Mouse (Mus musculus) liver, embryonic 14.5 days (tissue): ENCODE data around the gene Fam49a. TPM values are rescaled to one million over a fixed set of nuclear protein-coding genes. Genes with fewer than 3 reads are reported as not detected.

ENCODE experiments used
- ATAC-seq: fragments of 200-750 bp; cut with Nextera tagmentation; 2 replicates; pipeline ENCODE4 v1.8.0; 2017; ENCODE audit warnings: moderate number of reproducible peaks, mild to moderate bottlenecking, moderate library complexity; ENCODE audit not compliant: insufficient read depth
- DNase-seq, 3 experiments: peaks; one replicate each; pipeline ENCODE4 v3.0.0-alpha.2; 2012 to 2013; ENCODE audit warnings: low read depth in 3 of 3, low spot score in 3 of 3
- H3K27ac ChIP-seq: fragments of 300-500 bp; sonication (generic); 2 replicates; pipeline ENCODE4 v1.5.1; 2014; ENCODE audit warnings: moderate library complexity, mild to moderate bottlenecking, control low read depth, inconsistent platforms
- H3K27me3 ChIP-seq: fragments of 300-500 bp; sonication (generic); 2 replicates; pipeline ENCODE4 v1.6.1; 2014; ENCODE audit warnings: mild to moderate bottlenecking, low read length, moderate library complexity; ENCODE audit not compliant: control insufficient read depth, insufficient read depth
- H3K36me3 ChIP-seq: fragments of 300-500 bp; sonication (generic); replicated peaks from 2 replicates; pipeline ENCODE4 v1.6.1; 2014; ENCODE audit warnings: low read depth; ENCODE audit not compliant: control insufficient read depth, insufficient read depth
- H3K4me1 ChIP-seq, 2 experiments: fragments of 200-500 bp in 1 of 2; fragments of 300-500 bp in 1 of 2; sonication (generic) in 1 of 2; replicated peaks; 2 replicates each; pipeline ENCODE4 v1.6.1; 2012 to 2014; ENCODE audit warnings: antibody characterized with exemption in 1 of 2, inconsistent platforms in 1 of 2, low read length in 1 of 2; ENCODE audit not compliant: control insufficient read depth in 2 of 2, insufficient read depth in 2 of 2
- H3K4me2 ChIP-seq: fragments of 300-500 bp; sonication (generic); 2 replicates; pipeline ENCODE4 v1.6.1; 2014; ENCODE audit warnings: low read depth, mild to moderate bottlenecking, control low read depth, moderate library complexity
- H3K4me3 ChIP-seq, 2 experiments: fragments of 200-500 bp in 1 of 2; fragments of 300-500 bp in 1 of 2; sonication (generic) in 1 of 2; 2 replicates each; pipeline ENCODE4 v1.5.1; 2012 to 2014; ENCODE audit warnings: low read depth in 2 of 2, low read length in 2 of 2, mild to moderate bottlenecking in 2 of 2, control low read depth in 1 of 2, inconsistent platforms in 1 of 2, moderate library complexity in 1 of 2; ENCODE audit not compliant: insufficient read depth in 1 of 2
- H3K9ac ChIP-seq: fragments of 300-500 bp; sonication (generic); replicated peaks from 2 replicates; pipeline ENCODE4 v1.6.1; 2014; ENCODE audit warnings: mild to moderate bottlenecking, control low read depth, moderate library complexity
- H3K9me3 ChIP-seq: fragments of 300-500 bp; sonication (generic); 2 replicates; pipeline ENCODE4 v1.6.1; 2016; ENCODE audit warnings: low read length, mixed read lengths; ENCODE audit not compliant: control insufficient read depth
- CTCF ChIP-seq: IDR thresholded peaks from 2 replicates; pipeline ENCODE4 v1.5.1; 2016; ENCODE audit warnings: antibody characterized with exemption, low read depth, control low read depth
- EP300 ChIP-seq: IDR thresholded peaks from 2 replicates; pipeline ENCODE4 v1.6.1; 2016; ENCODE audit warnings: antibody characterized with exemption, low read depth
- WGBS: fragments of 180-500 bp; shearing (Covaris S2); extraction: QIAGEN DNeasy Blood & Tissue Kit; methylation state at CpG from one replicate; pipeline ENCODE4 v1.1.7; 2014; ENCODE audit not compliant: insufficient replicate concordance; 5-methylcytosine and 5-hydroxymethylcytosine counted together
- polyA plus RNA-seq, 2 experiments: library from polyadenylated mRNA; depleted of rRNA in 1 of 2; stranded (reverse) in 1 of 2; unstranded in 1 of 2; fragments of >200 nt; fragmentation: Nextera tagmentation in 1 of 2; extraction: Ambion mirVana in 1 of 2; gene quantifications; 2 replicates each; pipeline versions ENCODE4 v1.2.1 to v1.2.3; 2012 to 2014

Gene Fam49a
- polyA plus RNA-seq, 2 experiments, result 1.0 to 2.4 TPM

DNA sequence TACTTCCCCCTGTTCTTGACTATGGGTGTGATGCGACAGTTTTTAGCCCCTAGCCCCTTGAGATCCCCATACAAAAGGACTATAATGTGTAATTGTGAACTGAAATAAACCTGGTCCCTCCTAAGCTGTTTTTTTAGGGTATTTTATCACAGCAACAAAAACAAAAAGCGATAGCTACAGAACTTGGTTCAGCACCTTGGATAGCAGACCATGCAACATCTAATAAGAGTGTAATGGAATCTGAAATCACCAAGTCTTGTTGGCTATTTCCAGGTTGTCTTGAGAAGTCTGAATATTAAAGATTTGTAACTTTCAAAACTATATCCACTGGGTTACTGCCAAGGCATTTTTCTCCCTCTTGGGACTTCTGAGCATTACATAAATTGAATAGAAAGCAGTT is 117.1 kb downstream of the Fam49a start:
- H3K27me3 ChIP-seq, result no peaks in the 10 kb centered on the region
- DNase-seq (no peak), ATAC-seq (no peak)
- 43% methylated on average over 2 of the region's 2 CpGs for WGBS
- H3K36me3 ChIP-seq, result no peaks in the 10 kb centered on the region
- H3K4me3 ChIP-seq, result no peak overlapping the region
- H3K9me3 ChIP-seq, result no peaks in the 10 kb centered on the region
- no peak overlapping the region for H3K9ac ChIP-seq
- H3K27ac ChIP-seq, result no peak overlapping the region
- H3K4me1 ChIP-seq, result no peaks in the 10 kb centered on the region
- no peak overlapping the region for H3K4me2 ChIP-seq
- TF ChIP-seq CTCF, result no peak

DNA sequence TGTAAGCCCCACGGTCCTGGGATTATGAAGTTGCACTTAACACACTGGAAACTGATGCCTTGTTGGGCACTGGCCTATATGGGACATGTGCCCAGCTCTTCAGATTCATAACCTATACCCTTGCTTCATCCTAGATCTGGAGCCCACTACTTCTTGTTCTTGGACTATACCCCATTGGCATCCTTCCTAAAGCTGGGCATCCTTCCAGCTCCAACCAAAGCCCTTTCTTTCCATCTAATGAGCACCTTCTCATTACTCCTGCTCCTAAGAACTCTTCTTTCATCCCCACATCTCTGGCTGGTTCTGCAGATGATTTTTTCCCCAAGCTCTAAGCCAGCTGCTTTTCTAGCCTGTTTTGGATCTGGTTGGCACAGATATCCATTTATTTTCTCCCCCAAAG is 127.3 kb downstream of the Fam49a start:
- 50% methylated on average over 1 of the region's 1 CpGs for WGBS
- H3K4me2 ChIP-seq, result no peak overlapping the region
- DNase-seq (no peak), ATAC-seq (no peak)
- H3K36me3 ChIP-seq, result no peaks in the 10 kb centered on the region
- TF ChIP-seq CTCF, result no peak
- no peak for TF ChIP-seq EP300
- H3K4me1 ChIP-seq, result no peaks in the 10 kb centered on the region
- no peak overlapping the region for H3K4me3 ChIP-seq
- H3K27me3 ChIP-seq, result no peaks in the 10 kb centered on the region
- no peaks in the 10 kb centered on the region for H3K9me3 ChIP-seq
- no peak overlapping the region for H3K27ac ChIP-seq
- no peak overlapping the region for H3K9ac ChIP-seq

DNA sequence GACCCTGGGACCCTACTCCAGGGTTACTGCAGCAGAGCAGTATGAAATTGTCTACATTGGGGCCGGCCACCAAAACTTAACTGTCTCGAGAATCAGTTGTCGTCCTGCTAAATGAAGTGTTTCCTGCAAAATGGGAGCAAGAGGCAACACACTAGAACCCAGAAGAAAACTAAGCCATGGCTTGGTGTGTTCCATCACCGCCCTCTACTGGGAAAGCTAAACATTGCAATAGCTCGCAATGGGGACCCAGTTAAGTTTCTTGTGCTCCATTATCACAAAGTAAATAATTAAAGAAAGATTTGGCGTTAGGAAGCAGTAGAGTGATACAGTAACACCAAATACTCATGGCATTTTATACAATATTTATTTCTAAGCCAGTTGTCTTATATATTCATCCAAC is 134.3 kb downstream of the Fam49a start:
- Histone ChIP-seq H3K4me3 (no peak overlapping the region), H3K9ac (no peak overlapping the region), H3K36me3 (no peaks in the 10 kb centered on the region), H3K27ac (no peak overlapping the region), H3K9me3 (no peaks in the 10 kb centered on the region), H3K27me3 (no peaks in the 10 kb centered on the region), H3K4me2 (no peak overlapping the region), H3K4me1 (no peaks in the 10 kb centered on the region)
- ATAC-seq, result no peak
- TF ChIP-seq CTCF (peak; percentile 67), EP300 (no peak)
- WGBS, result 6% methylated on average over 6 of the region's 6 CpGs
- DNase-seq, result peak in 1 of 3 experiments; percentile 11

DNA sequence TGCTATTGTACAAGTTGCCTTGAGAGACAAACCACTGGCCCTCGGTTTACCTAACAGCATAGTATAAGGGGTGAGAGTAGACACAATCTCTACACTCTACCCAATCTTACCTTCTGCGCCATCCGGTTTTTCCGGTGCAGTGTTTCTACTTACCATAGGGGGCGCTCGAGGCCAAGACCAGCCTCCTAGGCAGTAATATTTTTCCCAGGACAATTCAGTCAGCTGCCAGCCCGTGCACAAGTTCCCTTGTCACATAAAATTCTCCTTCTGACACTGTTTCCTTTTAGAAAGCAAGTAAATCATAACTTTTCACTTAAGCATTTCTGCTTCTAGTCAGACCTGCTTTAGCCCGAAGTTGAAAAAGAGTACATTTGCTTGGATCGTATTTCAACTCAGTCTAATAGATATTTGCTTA is 139.1 kb downstream of the Fam49a start:
- ATAC-seq (no peak), DNase-seq (no peak)
- 37% methylated on average over 9 of the region's 9 CpGs for WGBS
- H3K36me3 ChIP-seq, result no peaks in the 10 kb centered on the region
- H3K4me3 ChIP-seq, result no peak overlapping the region
- H3K4me1 ChIP-seq, result no peaks in the 10 kb centered on the region
- H3K4me2 ChIP-seq, result no peak overlapping the region
- no peak overlapping the region for H3K27ac ChIP-seq
- H3K9ac ChIP-seq, result no peak overlapping the region
- no peaks in the 10 kb centered on the region for H3K9me3 ChIP-seq
- H3K27me3 ChIP-seq, result no peaks in the 10 kb centered on the region
- TF ChIP-seq EP300 (no peak), CTCF (peak; percentile 72)

DNA sequence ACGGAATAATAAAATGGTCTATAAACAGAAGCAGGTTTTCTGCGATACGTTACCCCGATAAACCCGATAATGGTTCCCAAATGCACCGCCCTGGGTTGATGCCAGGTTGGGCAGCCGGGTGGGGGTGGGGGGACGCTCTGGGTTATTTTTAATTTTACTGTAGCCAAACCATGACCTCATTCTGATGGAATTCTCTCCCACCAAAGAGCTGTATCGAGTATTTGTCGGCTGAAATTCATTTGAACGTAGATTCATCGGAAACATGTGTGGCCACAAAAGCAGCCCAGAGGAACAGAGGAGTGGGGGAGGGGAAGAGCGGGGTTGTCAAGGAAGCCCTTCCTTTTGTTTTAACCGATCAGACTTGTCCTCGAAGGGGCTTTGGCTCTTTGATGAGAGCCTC is 139.6 kb downstream of the Fam49a start:
- no peaks in the 10 kb centered on the region for H3K9me3 ChIP-seq
- no peak for ATAC-seq
- no peak overlapping the region for H3K4me2 ChIP-seq
- H3K27me3 ChIP-seq, result no peaks in the 10 kb centered on the region
- no peak overlapping the region for H3K4me3 ChIP-seq
- H3K4me1 ChIP-seq, result no peaks in the 10 kb centered on the region
- TF ChIP-seq EP300, result no peak
- WGBS, result 47% methylated on average over 15 of the region's 15 CpGs
- H3K27ac ChIP-seq, result no peak overlapping the region
- no peak for DNase-seq
- no peak overlapping the region for H3K9ac ChIP-seq
- no peaks in the 10 kb centered on the region for H3K36me3 ChIP-seq
